Mouse (Mus musculus): ENCODE data around the gene Ntsr2. TPM values are rescaled to one million over a fixed set of nuclear protein-coding genes. Genes with fewer than 3 reads are reported as not detected.

Gene Ntsr2
- polyA plus RNA-seq, 1 experiment from 2014 or later, result not detected

GRCm38 (mm10) chr12:16642000-16642399 is 11.2 kb upstream of the Ntsr2 start:
- Histone ChIP-seq H3K4me3 (ENCODE audit: low read depth, low read length) (no peak overlapping the region), H3K9me3 (ENCODE audit: control insufficient read depth, low read length) (no peaks in the 10 kb centered on the region), H3K4me2 (ENCODE audit: low read depth, low read length, severe bottlenecking) (no peak overlapping the region), H3K36me3 (ENCODE audit: control insufficient read depth, insufficient read depth, low read length) (no peaks in the 10 kb centered on the region), H3K27ac (ENCODE audit: low read depth, low read length) (no peak overlapping the region), H3K9ac (ENCODE audit: low read length) (no peak overlapping the region), H3K4me1 (replicated peaks; ENCODE audit: control insufficient read depth, insufficient read depth, low read length) (peaks cover 11% of the 10 kb centered on the region), H3K27me3 (ENCODE audit: control insufficient read depth, insufficient read depth, low read length) (no peaks in the 10 kb centered on the region)
- no peak for DNase-seq (ENCODE audit: low spot score)
- WGBS, result 61% methylated on average over 5 of the region's 5 CpGs
- no peak for ATAC-seq (replicated peaks; ENCODE audit: low FRiP score)

GRCm38 (mm10) chr12:16643508-16644345 is 9.5 kb upstream of the Ntsr2 start:
- no peaks in the 10 kb centered on the region for H3K27me3 ChIP-seq (ENCODE audit: control insufficient read depth, insufficient read depth, low read length)
- no peak overlapping the region for H3K4me3 ChIP-seq (ENCODE audit: low read depth, low read length)
- H3K27ac ChIP-seq (ENCODE audit: low read depth, low read length), result no peak overlapping the region
- H3K9ac ChIP-seq (ENCODE audit: low read length), result no peak overlapping the region
- H3K9me3 ChIP-seq (ENCODE audit: control insufficient read depth, low read length), result no peaks in the 10 kb centered on the region
- 49% methylated on average over 12 of the region's 12 CpGs for WGBS
- no peak overlapping the region for H3K4me2 ChIP-seq (ENCODE audit: low read depth, low read length, severe bottlenecking)
- ATAC-seq (replicated peaks; ENCODE audit: low FRiP score) (peak; percentile 60; the same call in 1 of the 2 replicates), DNase-seq (ENCODE audit: low spot score) (peak; percentile 56)
- peaks cover 11% of the 10 kb centered on the region for H3K4me1 ChIP-seq (replicated peaks; ENCODE audit: control insufficient read depth, insufficient read depth, low read length)
- H3K36me3 ChIP-seq (ENCODE audit: control insufficient read depth, insufficient read depth, low read length), result no peaks in the 10 kb centered on the region

GRCm38 (mm10) chr12:16644698-16645097 is 8.5 kb upstream of the Ntsr2 start:
- Histone ChIP-seq H3K27me3 (ENCODE audit: control insufficient read depth, insufficient read depth, low read length) (no peaks in the 10 kb centered on the region), H3K9ac (ENCODE audit: low read length) (no peak overlapping the region), H3K4me2 (ENCODE audit: low read depth, low read length, severe bottlenecking) (no peak overlapping the region), H3K36me3 (ENCODE audit: control insufficient read depth, insufficient read depth, low read length) (no peaks in the 10 kb centered on the region), H3K4me1 (replicated peaks; ENCODE audit: control insufficient read depth, insufficient read depth, low read length) (peaks cover 11% of the 10 kb centered on the region), H3K4me3 (ENCODE audit: low read depth, low read length) (no peak overlapping the region), H3K27ac (ENCODE audit: low read depth, low read length) (no peak overlapping the region), H3K9me3 (ENCODE audit: control insufficient read depth, low read length) (no peaks in the 10 kb centered on the region)
- DNase-seq (ENCODE audit: low spot score), result no peak
- ATAC-seq (replicated peaks; ENCODE audit: low FRiP score), result no peak
- WGBS, result 34% methylated on average over 8 of the region's 8 CpGs

GRCm38 (mm10) chr12:16646780-16647409 is 6.3 kb upstream of the Ntsr2 start:
- Histone ChIP-seq H3K27ac (ENCODE audit: low read depth, low read length) (no peak overlapping the region), H3K9ac (ENCODE audit: low read length) (no peak overlapping the region), H3K36me3 (ENCODE audit: control insufficient read depth, insufficient read depth, low read length) (no peaks in the 10 kb centered on the region), H3K9me3 (ENCODE audit: control insufficient read depth, low read length) (no peaks in the 10 kb centered on the region), H3K4me3 (ENCODE audit: low read depth, low read length) (no peak overlapping the region), H3K4me2 (ENCODE audit: low read depth, low read length, severe bottlenecking) (no peak overlapping the region), H3K27me3 (ENCODE audit: control insufficient read depth, insufficient read depth, low read length) (no peaks in the 10 kb centered on the region), H3K4me1 (replicated peaks; ENCODE audit: control insufficient read depth, insufficient read depth, low read length) (peaks cover 11% of the 10 kb centered on the region)
- no peak for DNase-seq (ENCODE audit: low spot score)
- 56% methylated on average over 9 of the region's 9 CpGs for WGBS
- no peak for ATAC-seq (replicated peaks; ENCODE audit: low FRiP score)

GRCm38 (mm10) chr12:16648273-16648672 is 4.9 kb upstream of the Ntsr2 start:
- Histone ChIP-seq H3K9ac (ENCODE audit: low read length) (no peak overlapping the region), H3K4me1 (replicated peaks; ENCODE audit: control insufficient read depth, insufficient read depth, low read length) (peaks cover 12% of the 10 kb centered on the region), H3K9me3 (ENCODE audit: control insufficient read depth, low read length) (no peaks in the 10 kb centered on the region), H3K36me3 (ENCODE audit: control insufficient read depth, insufficient read depth, low read length) (no peaks in the 10 kb centered on the region), H3K27ac (ENCODE audit: low read depth, low read length) (no peak overlapping the region), H3K4me3 (ENCODE audit: low read depth, low read length) (no peak overlapping the region), H3K4me2 (ENCODE audit: low read depth, low read length, severe bottlenecking) (no peak overlapping the region), H3K27me3 (ENCODE audit: control insufficient read depth, insufficient read depth, low read length) (peaks cover 6% of the 10 kb centered on the region)
- DNase-seq (ENCODE audit: low spot score) (no peak), ATAC-seq (replicated peaks; ENCODE audit: low FRiP score) (no peak)
- WGBS, result 94% methylated on average over 6 of the region's 6 CpGs

GRCm38 (mm10) chr12:16649819-16650218 is 3.4 kb upstream of the Ntsr2 start:
- Histone ChIP-seq H3K4me3 (ENCODE audit: low read depth, low read length) (no peak overlapping the region), H3K36me3 (ENCODE audit: control insufficient read depth, insufficient read depth, low read length) (no peaks in the 10 kb centered on the region), H3K4me1 (replicated peaks; ENCODE audit: control insufficient read depth, insufficient read depth, low read length) (peaks cover 5% of the 10 kb centered on the region; the same call in 1 of the 2 replicates), H3K27me3 (ENCODE audit: control insufficient read depth, insufficient read depth, low read length) (peaks cover 20% of the 10 kb centered on the region), H3K9ac (ENCODE audit: low read length) (no peak overlapping the region), H3K27ac (ENCODE audit: low read depth, low read length) (no peak overlapping the region), H3K9me3 (ENCODE audit: control insufficient read depth, low read length) (no peaks in the 10 kb centered on the region), H3K4me2 (ENCODE audit: low read depth, low read length, severe bottlenecking) (no peak overlapping the region)
- DNase-seq (ENCODE audit: low spot score) (no peak), ATAC-seq (replicated peaks; ENCODE audit: low FRiP score) (no peak)
- 85% methylated on average over 6 of the region's 6 CpGs for WGBS

- peaks cover 4% of the 10 kb centered on the region; the same call in 1 of the 2 replicates for H3K4me1 ChIP-seq (replicated peaks; ENCODE audit: control insufficient read depth, insufficient read depth, low read length)
- 86% methylated on average over 4 of the region's 4 CpGs for WGBS
- H3K4me2 ChIP-seq (ENCODE audit: low read depth, low read length, severe bottlenecking), result no peak overlapping the region
- H3K27me3 ChIP-seq (ENCODE audit: control insufficient read depth, insufficient read depth, low read length), result peaks cover 23% of the 10 kb centered on the region
- ATAC-seq (replicated peaks; ENCODE audit: low FRiP score) (no peak), DNase-seq (ENCODE audit: low spot score) (no peak)
- no peak overlapping the region for H3K4me3 ChIP-seq (ENCODE audit: low read depth, low read length)
- H3K9ac ChIP-seq (ENCODE audit: low read length), result no peak overlapping the region
- no peaks in the 10 kb centered on the region for H3K9me3 ChIP-seq (ENCODE audit: control insufficient read depth, low read length)
- H3K27ac ChIP-seq (ENCODE audit: low read depth, low read length), result no peak overlapping the region
- H3K36me3 ChIP-seq (ENCODE audit: control insufficient read depth, insufficient read depth, low read length), result no peaks in the 10 kb centered on the region
These were observed 2.4 kb downstream of the Ntsr2 start for GRCm38 (mm10) chr12:16655604-16656003.

GRCm38 (mm10) chr12:16656906-16657875 is 4.0 kb downstream of the Ntsr2 start:
- Histone ChIP-seq H3K27me3 (ENCODE audit: control insufficient read depth, insufficient read depth, low read length) (peaks cover 23% of the 10 kb centered on the region), H3K4me2 (ENCODE audit: low read depth, low read length, severe bottlenecking) (no peak overlapping the region), H3K9ac (ENCODE audit: low read length) (no peak overlapping the region), H3K4me3 (ENCODE audit: low read depth, low read length) (no peak overlapping the region), H3K9me3 (ENCODE audit: control insufficient read depth, low read length) (no peaks in the 10 kb centered on the region), H3K4me1 (replicated peaks; ENCODE audit: control insufficient read depth, insufficient read depth, low read length) (peaks cover 4% of the 10 kb centered on the region; the same call in 1 of the 2 replicates), H3K36me3 (ENCODE audit: control insufficient read depth, insufficient read depth, low read length) (no peaks in the 10 kb centered on the region), H3K27ac (ENCODE audit: low read depth, low read length) (no peak overlapping the region)
- 86% methylated on average over 5 of the region's 5 CpGs for WGBS
- DNase-seq (ENCODE audit: low spot score), result no peak
- ATAC-seq (replicated peaks; ENCODE audit: low FRiP score), result no peak
